Mouse (Mus musculus) left cerebral cortex, adult 18-20 months (tissue): ENCODE measurements around the gene Zdhhc19. TPM values are rescaled to one million over a fixed set of nuclear protein-coding genes. Genes with fewer than 3 reads are reported as not detected.

ENCODE experiments used
- DNase-seq, 2 experiments: peaks; one replicate each; pipeline ENCODE4 v3.0.0; 2021 to 2022; ENCODE audit warnings: low spot score in 2 of 2, mixed read lengths in 1 of 2
- total RNA-seq, 2 experiments: library from RNA; stranded (reverse); gene quantifications; 2 replicates each; pipeline ENCODE4 v1.2.3; 2021

Zdhhc19 gene
- total RNA-seq, 2 experiments from 2014 or later = not detected

DNA sequence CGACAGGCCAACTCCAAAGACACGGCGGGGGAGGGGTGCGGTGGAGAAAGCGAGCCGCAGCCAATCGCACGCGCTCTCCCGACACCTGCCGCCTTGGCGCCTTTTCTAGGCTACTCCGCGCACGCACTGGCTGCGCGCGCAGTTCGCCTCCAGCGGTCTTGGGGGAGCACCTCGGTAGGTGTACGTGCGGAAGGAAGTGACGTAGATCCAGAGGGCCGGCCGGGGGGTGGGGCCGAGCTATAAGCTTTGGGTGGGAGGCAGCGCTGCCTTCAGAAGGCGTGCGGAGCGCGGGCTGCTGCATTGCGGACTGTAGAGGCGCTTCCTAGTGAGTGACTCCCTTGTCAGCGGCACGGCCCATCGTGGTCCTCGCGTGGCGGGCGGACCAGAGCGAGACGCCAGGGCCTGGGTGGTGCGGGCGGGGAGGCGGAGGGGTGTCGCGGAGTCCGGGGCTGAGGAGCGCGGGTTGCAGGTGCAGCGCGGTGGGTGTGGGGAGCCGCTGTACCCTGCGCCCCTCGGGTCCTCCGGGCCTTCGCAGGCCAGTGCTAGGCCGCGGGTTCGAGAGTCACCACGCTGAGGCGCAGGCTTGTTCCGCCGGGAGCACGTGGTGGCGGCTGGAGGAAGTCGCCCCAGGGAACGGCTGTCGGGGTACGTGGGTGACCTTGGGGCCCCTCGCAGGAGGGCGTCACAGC lies 112.8 kb downstream of the Zdhhc19 start, which contains the start of gene Tfrc:
TSS of gene Tfrc (plus strand) at position 209 of the 689 bp plus-strand sequence.
- DNase-seq = peak; percentile 94 to 96

DNA sequence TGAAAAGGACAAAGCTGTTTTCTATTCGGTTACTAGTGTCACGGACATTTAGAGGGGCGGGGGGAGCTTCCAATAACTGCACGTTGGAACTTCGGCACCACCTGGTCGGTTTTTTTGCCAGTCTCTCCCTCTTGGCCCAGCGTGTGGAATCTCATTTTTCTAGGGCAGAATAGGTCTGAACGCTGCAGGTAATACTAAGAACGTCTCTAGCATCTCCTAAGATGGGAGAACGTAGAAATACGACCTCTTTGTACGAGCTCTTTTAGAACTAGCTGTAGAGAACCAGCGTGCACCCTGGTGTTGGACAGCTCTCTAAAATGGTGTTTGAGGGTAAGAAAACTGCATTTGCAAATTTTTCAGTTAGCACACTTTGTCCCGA lies 113.3 kb downstream of the Zdhhc19 start:
- DNase-seq = peak in 1 of 2 experiments; percentile 6

DNA sequence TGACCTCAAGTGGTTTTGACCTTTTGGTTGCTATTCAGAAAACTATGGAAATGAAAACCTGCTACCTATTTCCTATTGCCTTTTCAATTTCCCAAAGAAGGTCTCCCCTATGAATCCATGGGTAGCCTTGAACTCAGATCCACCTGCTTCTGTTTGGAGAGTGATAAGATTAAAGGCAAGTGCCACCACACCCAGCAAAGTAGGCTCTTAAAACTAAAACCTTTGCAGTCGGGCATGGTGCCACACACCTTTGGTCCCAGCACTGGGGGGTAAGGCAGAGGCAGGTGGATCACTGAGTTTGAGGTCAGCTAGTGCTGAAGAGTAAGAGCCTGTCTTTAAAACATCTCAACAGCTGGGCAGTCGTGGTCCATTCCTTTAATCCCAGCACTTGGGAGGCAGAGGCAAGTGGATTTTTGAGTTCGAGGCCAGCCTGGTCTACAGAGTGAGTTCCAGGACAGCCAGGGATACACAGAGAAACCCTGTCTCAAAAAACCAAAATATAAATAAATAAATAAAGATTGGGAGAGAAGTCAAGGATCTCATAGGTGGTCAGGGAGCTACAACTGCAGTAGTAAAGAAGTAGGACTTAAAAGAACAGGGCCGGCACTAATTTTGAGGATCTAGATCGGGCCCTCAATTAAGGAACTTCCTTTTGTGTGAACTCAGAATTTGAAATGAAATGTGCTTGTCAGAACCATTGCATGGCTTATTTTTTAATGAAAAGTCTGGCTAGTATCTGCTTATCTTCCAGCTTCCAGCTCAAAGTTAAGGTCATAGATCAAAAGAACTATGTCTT lies 114.6 kb downstream of the Zdhhc19 start:
- no peak for DNase-seq

Other genes with a start within 250 kb of the Zdhhc19 start
- gene Fbxo45, start 249.1 kb upstream of the Zdhhc19 start, total RNA-seq = 10 to 100 TPM; 44.8 to 50.3 TPM
- 10 to 100 TPM; 12.4 to 12.5 TPM for gene Wdr53, start 249.0 kb upstream of the Zdhhc19 start, total RNA-seq
- gene Smco1, start 224.8 kb upstream of the Zdhhc19 start, total RNA-seq = under 1 TPM; 0.23 to 0.35 TPM
- gene Rnf168, start 218.8 kb upstream of the Zdhhc19 start, total RNA-seq = 10 to 100 TPM; 26.9 to 27.3 TPM
- 10 to 100 TPM; 48.1 to 51.9 TPM for gene Ubxn7, start 164.0 kb upstream of the Zdhhc19 start, total RNA-seq
- not detected for gene Tm4sf19, start 95.8 kb upstream of the Zdhhc19 start, total RNA-seq
- 10 to 100 TPM; 15.5 to 17.1 TPM for gene Tctex1d2, start 76.6 kb upstream of the Zdhhc19 start, total RNA-seq
- gene Pcyt1a, start 65.3 kb upstream of the Zdhhc19 start, total RNA-seq = 10 to 100 TPM; 36.2 to 41.3 TPM
- gene Slc51a, start 8.4 kb upstream of the Zdhhc19 start, total RNA-seq = not detected
- gene Tfrc, start 112.7 kb downstream of the Zdhhc19 start, total RNA-seq = 10 to 100 TPM; 51.8 to 61.6 TPM
- gene Tnk2, start 147.6 kb downstream of the Zdhhc19 start, total RNA-seq = 100 to 1,000 TPM; 245 to 253 TPM
- not detected for gene Muc4, start 239.6 kb downstream of the Zdhhc19 start, total RNA-seq